Mouse (Mus musculus): ENCODE measurements around the gene Prim2.

Prim2 gene

GRCm38 (mm10) chr1:33599698-33600097 lies 69.9 kb downstream of the Prim2 start:
- DNase-seq: no peak

GRCm38 (mm10) chr1:33599019-33599667 lies 70.5 kb downstream of the Prim2 start:
- no peak for DNase-seq

GRCm38 (mm10) chr1:33597043-33597442 lies 72.6 kb downstream of the Prim2 start:
- DNase-seq: no peak

GRCm38 (mm10) chr1:33595936-33596335 lies 73.7 kb downstream of the Prim2 start:
- no peak for DNase-seq

- no peak for DNase-seq
Observed at GRCm38 (mm10) chr1:33594966-33595365, 74.6 kb downstream of the Prim2 start.

GRCm38 (mm10) chr1:33593718-33594388 lies 75.7 kb downstream of the Prim2 start:
- no peak for DNase-seq

- no peak for DNase-seq
Observed at GRCm38 (mm10) chr1:33591997-33592608, 77.5 kb downstream of the Prim2 start.

GRCm38 (mm10) chr1:33590556-33591411 lies 78.8 kb downstream of the Prim2 start:
- no peak for DNase-seq

- DNase-seq: no peak
Observed at GRCm38 (mm10) chr1:33589531-33589930, 80.1 kb downstream of the Prim2 start.

GRCm38 (mm10) chr1:33588557-33588956 lies 81.0 kb downstream of the Prim2 start:
- no peak for DNase-seq

GRCm38 (mm10) chr1:33584590-33584978 lies 85.0 kb downstream of the Prim2 start:
- no peak for DNase-seq

GRCm38 (mm10) chr1:33583817-33584589 lies 85.6 kb downstream of the Prim2 start:
- no peak for DNase-seq

GRCm38 (mm10) chr1:33578593-33578992 lies 91.0 kb downstream of the Prim2 start:
- DNase-seq: no peak

GRCm38 (mm10) chr1:33574459-33574858 lies 95.1 kb downstream of the Prim2 start:
- DNase-seq: no peak

- DNase-seq: no peak
Observed at GRCm38 (mm10) chr1:33565764-33566401, 103.7 kb downstream of the Prim2 start.

GRCm38 (mm10) chr1:33564032-33564431 lies 105.6 kb downstream of the Prim2 start:
- no peak for DNase-seq

- no peak for DNase-seq
Observed at GRCm38 (mm10) chr1:33563611-33564010, 106.0 kb downstream of the Prim2 start.

GRCm38 (mm10) chr1:33556638-33557037 lies 113.0 kb downstream of the Prim2 start:
- DNase-seq: no peak

- no peak for DNase-seq
Observed at GRCm38 (mm10) chr1:33555626-33556025, 114.0 kb downstream of the Prim2 start.

GRCm38 (mm10) chr1:33551350-33551749 lies 118.2 kb downstream of the Prim2 start:
- DNase-seq: no peak

- no peak for DNase-seq
Observed at GRCm38 (mm10) chr1:33541708-33542107, 127.9 kb downstream of the Prim2 start.

- DNase-seq: no peak
Observed at GRCm38 (mm10) chr1:33537948-33538347, 131.6 kb downstream of the Prim2 start.
